In the genomic region with DNA sequence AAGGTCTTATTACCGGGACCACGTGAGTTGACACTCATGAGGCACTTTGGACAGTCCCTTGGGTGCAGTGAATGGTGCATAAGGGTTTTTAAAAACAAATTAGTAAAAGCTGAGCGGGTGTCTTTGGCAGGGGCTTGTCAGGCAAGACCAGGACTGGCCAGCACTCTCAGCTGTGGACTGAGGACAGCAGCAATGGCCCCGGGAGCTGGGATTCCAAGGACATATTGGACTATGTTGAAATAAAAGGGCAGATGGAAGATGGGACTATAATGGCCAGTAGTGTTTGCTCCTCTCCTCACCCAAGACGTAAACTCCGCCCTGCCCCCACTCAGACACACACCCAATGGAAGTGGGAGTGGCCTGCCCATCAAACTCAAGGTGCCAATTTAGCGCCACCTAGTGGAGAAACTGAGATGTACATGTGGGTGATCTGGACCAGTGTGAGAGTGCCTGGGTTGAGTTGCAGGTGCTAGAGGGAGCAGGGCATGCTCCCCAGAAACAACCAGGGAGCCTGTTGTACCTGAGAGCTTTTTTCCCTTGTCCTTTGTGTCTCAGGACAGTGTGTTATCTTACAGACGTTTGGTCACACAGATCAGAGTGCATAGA, we compare ENCODE assay signal across 8 mouse cellular contexts.
DNase-seq lines count a peak whose midpoint lies in the region; ATAC-seq and TF ChIP-seq lines count a peak whose summit lies in the region.
"Had no signal": no experiment of that assay in that cellular context is flagged by ENCODE, and none has a peak within 500 bp of the region (broad histone marks: within the 10 kb centered on the region; RNA-seq: fewer than 3 reads in every experiment).

No protein-coding gene starts in this region.

- H3K27ac ChIP-seq in CH12.LX (ENCODE audit: insufficient read depth, low read depth) = no peak overlapping the region
- H3K27ac ChIP-seq in heart, embryonic 10.5 days = no peak overlapping the region
- no peak overlapping the region for H3K27ac ChIP-seq in liver, embryonic 13.5 days
- no peak overlapping the region for H3K27ac ChIP-seq in olfactory bulb, adult 2 months (ENCODE audit: insufficient read depth, low read depth, low read length)
- H3K27ac ChIP-seq: heart, embryonic 15.5 days had no signal

- peak; percentile 80 for ATAC-seq in common myeloid progenitor, adult 5-6 weeks (replicated peaks; ENCODE audit: low read depth, poor library complexity, severe bottlenecking)
- no peak for ATAC-seq in liver, embryonic 13.5 days (ENCODE audit: low read depth)

- no peak overlapping the region for H3K4me2 ChIP-seq in CH12.LX (ENCODE audit: insufficient read depth, low read depth, poor library complexity, severe bottlenecking)
- no peak overlapping the region for H3K4me2 ChIP-seq in liver, embryonic 13.5 days
- H3K4me2 ChIP-seq: heart, embryonic 15.5 days had no signal

- peaks cover 91% of the 10 kb centered on the region for H3K27me3 ChIP-seq in CH12.LX (replicated peaks)
- H3K27me3 ChIP-seq in heart, embryonic 10.5 days (ENCODE audit: insufficient read depth, poor library complexity, severe bottlenecking) = peaks cover 63% of the 10 kb centered on the region
- peaks cover 24% of the 10 kb centered on the region for H3K27me3 ChIP-seq in liver, embryonic 13.5 days

- H3K79me2 ChIP-seq in CH12.LX (replicated peaks; ENCODE audit: control insufficient read depth, extremely low read depth, insufficient read depth, poor library complexity, severe bottlenecking) = no peaks in the 10 kb centered on the region

- H3K4me3 ChIP-seq in CH12.LX (replicated peaks in 1 of 3; ENCODE audit: low read depth in 2 of 3, low read length in 2 of 3, poor library complexity in 1 of 3) = no peak overlapping the region
- H3K4me3 ChIP-seq in heart, embryonic 10.5 days = no peak overlapping the region
- H3K4me3 ChIP-seq in liver, embryonic 13.5 days (replicated peaks) = no peak overlapping the region
- H3K4me3 ChIP-seq in olfactory bulb, adult 2 months (ENCODE audit: insufficient read depth, low read depth, low read length) = no peak overlapping the region
- H3K4me3 ChIP-seq: heart, embryonic 15.5 days had no signal

- no peaks in the 10 kb centered on the region for H3K36me3 ChIP-seq in CH12.LX (replicated peaks in 1 of 2; ENCODE audit: control insufficient read depth in 1 of 2, insufficient read depth in 1 of 2, low read length in 1 of 2)
- no peaks in the 10 kb centered on the region for H3K36me3 ChIP-seq in heart, embryonic 10.5 days
- H3K36me3 ChIP-seq in liver, embryonic 13.5 days = no peaks in the 10 kb centered on the region
- H3K36me3 ChIP-seq: heart, embryonic 15.5 days had no signal

- DNase-seq in CH12.LX (ENCODE audit: extremely low read depth) = peak; percentile 75
- peak; percentile 64 for DNase-seq in WW6 (ENCODE audit: low read depth, low spot score)
- peak; percentile 84 for DNase-seq in heart, embryonic 10.5 days (ENCODE audit: low spot score)
- DNase-seq in kidney, postnatal 36 days = peak; percentile 50 to 77
- peak; percentile 47 for DNase-seq in liver, embryonic 13.5 days

- TF ChIP-seq POLR2A in CH12.LX (IDR thresholded peaks at IDR 0.05; ENCODE audit: low read depth, low read length) = no peak
- TF ChIP-seq POLR2A in olfactory bulb, adult 2 months (IDR thresholded peaks at IDR 0.05; ENCODE audit: insufficient read depth, low read depth, low read length) = no peak

- peaks cover 0 to 3% of the 10 kb centered on the region in 2 experiments; a peak in 2 of 4 replicates for H3K4me1 ChIP-seq in CH12.LX (ENCODE audit: control insufficient read depth in 1 of 2, insufficient read depth in 2 of 2)
- peaks cover 17% of the 10 kb centered on the region for H3K4me1 ChIP-seq in heart, embryonic 10.5 days
- H3K4me1 ChIP-seq in liver, embryonic 13.5 days (replicated peaks) = no peaks in the 10 kb centered on the region
- peaks cover 3% of the 10 kb centered on the region; the same call in 1 of the 2 replicates for H3K4me1 ChIP-seq in olfactory bulb, adult 2 months (ENCODE audit: control insufficient read depth, insufficient read depth, low read length)
- H3K4me1 ChIP-seq: heart, embryonic 15.5 days had no signal

- dilution Hi-C loops in CH12.LX (cut with MboI; ENCODE audit: extremely low pct_ligation_motif_present, extremely low pct_unique_long_range_greater_than_20kb, low sequenced_read_pairs) = no loop called here

- H3K9ac ChIP-seq in CH12.LX (ENCODE audit: insufficient read depth, low read depth) = no peak overlapping the region
- H3K9ac ChIP-seq in liver, embryonic 13.5 days = no peak overlapping the region
- H3K9ac ChIP-seq: heart, embryonic 15.5 days had no signal

- TF ChIP-seq RAD21 in CH12.LX (IDR thresholded peaks at IDR 0.05; ENCODE audit: low read depth, low read length) = peak; percentile 51

- TF ChIP-seq EP300 in CH12.LX (IDR thresholded peaks at IDR 0.05; ENCODE audit: low read length) = no peak

- 26% methylated on average over 8 of the region's 8 CpGs for WGBS in heart, embryonic 10.5 days
- WGBS in liver, embryonic 13.5 days (ENCODE audit: insufficient replicate concordance) = 18% methylated on average over 8 of the region's 8 CpGs
- 36% methylated on average over 8 of the region's 8 CpGs for WGBS in olfactory bulb, adult 2 months

- peak; percentile 75 to 86 for TF ChIP-seq CTCF in CH12.LX (conservative IDR thresholded peaks at IDR 0.05 in 1 of 2, IDR thresholded peaks at IDR 0.05 in 1 of 2; ENCODE audit: low read depth in 2 of 2, low read length in 2 of 2)
- TF ChIP-seq CTCF in olfactory bulb, adult 2 months (IDR thresholded peaks at IDR 0.05; ENCODE audit: insufficient read depth, low read depth, low read length) = peak; percentile 74

- H3K9me3 ChIP-seq in CH12.LX (replicated peaks; ENCODE audit: low read length) = no peaks in the 10 kb centered on the region
- no peaks in the 10 kb centered on the region for H3K9me3 ChIP-seq in heart, embryonic 10.5 days
- no peaks in the 10 kb centered on the region for H3K9me3 ChIP-seq in liver, embryonic 13.5 days (replicated peaks)
- H3K9me3 ChIP-seq: heart, embryonic 15.5 days had no signal

- in situ Hi-C loops in CH12.LX (cut with MboI; ENCODE audit: low pct_ligation_motif_present, low pct_unique_long_range_greater_than_20kb, low sequenced_read_pairs) = no loop called here

TF ChIP-seq in CH12.LX, 34 proteins besides CTCF, POLR2A, EP300 and RAD21:
- TF ChIP-seq UBTF (IDR thresholded peaks at IDR 0.05; ENCODE audit: low read depth, low read length) (no peak), USF1 (IDR thresholded peaks at IDR 0.05; ENCODE audit: low read depth, low read length) (no peak), GABPA (IDR thresholded peaks at IDR 0.05; ENCODE audit: insufficient replicate concordance, low read depth, low read length) (no peak), PAX5 (IDR thresholded peaks at IDR 0.05; ENCODE audit: low read length) (no peak), SMC3 (IDR thresholded peaks at IDR 0.05; ENCODE audit: low read depth, low read length) (peak; percentile 36), JUND (conservative IDR thresholded peaks at IDR 0.05; ENCODE audit: low read depth, low read length) (no peak), CHD1 (IDR thresholded peaks at IDR 0.05; ENCODE audit: low read depth, low read length) (no peak), CHD2 (IDR thresholded peaks at IDR 0.05; ENCODE audit: low read length) (peak; percentile 63; the same call in 1 of the 2 replicates)
TF ChIP-seq in CH12.LX: peak in this region for 2.
